1 mouse cellular context compared by ENCODE assay signal in the genomic region with DNA sequence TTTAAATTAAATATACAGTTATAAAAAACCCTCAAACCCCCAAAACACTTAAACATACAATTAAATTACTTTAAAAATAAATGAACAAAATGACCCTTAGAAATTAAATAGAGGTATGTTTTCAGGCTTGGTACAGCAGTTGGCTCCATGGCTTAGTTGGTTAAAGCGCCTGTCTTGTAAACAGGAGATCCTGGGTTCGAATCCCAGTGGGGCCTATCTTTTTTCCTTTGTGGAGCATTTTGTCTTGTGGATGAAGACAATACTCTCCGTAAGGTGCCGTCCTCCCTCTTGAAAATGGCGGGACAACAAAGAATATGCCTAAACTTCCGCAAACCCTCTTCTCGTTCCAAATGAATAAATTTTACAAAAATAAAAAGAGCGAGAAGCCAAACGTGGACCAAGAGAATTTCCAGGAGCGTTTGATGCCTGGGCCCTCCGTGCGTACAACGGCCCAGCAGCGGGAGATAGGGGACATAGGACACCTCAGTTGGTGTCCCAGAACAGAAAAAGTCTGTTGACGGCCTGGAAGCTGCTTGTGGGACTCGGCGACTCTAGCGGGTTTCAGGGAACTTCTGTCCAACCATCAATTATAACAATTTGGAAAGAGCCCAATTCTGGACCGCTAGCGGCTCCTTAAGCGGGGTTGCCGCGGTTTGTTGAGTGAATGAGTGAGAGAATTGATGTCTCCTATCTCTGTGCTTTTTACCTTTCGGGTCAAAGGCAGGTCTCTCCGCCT.
A peak's percentile ranks its signal among the peaks of the same experiment; 100 is the strongest.
TF ChIP-seq lines count a peak whose summit lies in the region.

No protein-coding gene starts in this region.

TF ChIP-seq in CH12.LX, 34 proteins besides CTCF, POLR2A, EP300 and RAD21 (continued from another document):
- TF ChIP-seq NRF1 (IDR thresholded peaks at IDR 0.05; ENCODE audit: low read depth, low read length) (peak; percentile 64; the same call in 1 of the 2 replicates), NELFE (IDR thresholded peaks at IDR 0.05; ENCODE audit: low read depth, low read length) (0 out of 2 replicates have a peak, but pooled peaks have one; percentile 24), POLR2AphosphoS2 (IDR thresholded peaks at IDR 0.05; ENCODE audit: low read depth, low read length) (no peak), ELF1 (IDR thresholded peaks at IDR 0.05; ENCODE audit: low read depth, low read length) (peak; percentile 98), SMC3 (IDR thresholded peaks at IDR 0.05; ENCODE audit: low read depth, low read length) (no peak), MYC (IDR thresholded peaks at IDR 0.05; ENCODE audit: low read depth, low read length) (0 out of 2 replicates have a peak, but pooled peaks have one; percentile 49), HCFC1 (IDR thresholded peaks at IDR 0.05; ENCODE audit: low read depth, low read length) (peak; percentile 39; the same call in 1 of the 2 replicates), MAX (IDR thresholded peaks at IDR 0.05; ENCODE audit: low read length) (0 out of 2 replicates have a peak, but pooled peaks have one; percentile 22), CHD2 (IDR thresholded peaks at IDR 0.05; ENCODE audit: low read length) (no peak), UBTF (IDR thresholded peaks at IDR 0.05; ENCODE audit: low read depth, low read length) (no peak), USF2 (conservative IDR thresholded peaks at IDR 0.05; ENCODE audit: low read depth, low read length) (no peak), MAFK (IDR thresholded peaks at IDR 0.05; ENCODE audit: insufficient replicate concordance, low read length) (peak; percentile 99), BHLHE40 (IDR thresholded peaks at IDR 0.05; ENCODE audit: low read depth, low read length) (no peak), GABPA (IDR thresholded peaks at IDR 0.05; ENCODE audit: insufficient replicate concordance, low read depth, low read length) (no peak), JUND (conservative IDR thresholded peaks at IDR 0.05; ENCODE audit: low read depth, low read length) (0 out of 2 replicates have a peak, but pooled peaks have one; percentile 31), ZKSCAN1 (IDR thresholded peaks at IDR 0.05; ENCODE audit: borderline replicate concordance, low read depth, low read length) (no peak), TBP (conservative IDR thresholded peaks at IDR 0.05; ENCODE audit: low read depth, low read length) (peak; percentile 100), JUN (IDR thresholded peaks at IDR 0.05; ENCODE audit: insufficient read depth, low read depth, low read length) (no peak), ZMIZ1 (IDR thresholded peaks at IDR 0.05; ENCODE audit: low read depth, low read length) (no peak), MAZ (IDR thresholded peaks at IDR 0.05; ENCODE audit: low read depth, low read length) (peak; percentile 65; the same call in 1 of the 2 replicates), CHD1 (IDR thresholded peaks at IDR 0.05; ENCODE audit: low read depth, low read length) (no peak), SIN3A (IDR thresholded peaks at IDR 0.05; ENCODE audit: low read length) (peak; percentile 71; the same call in 1 of the 2 replicates), USF1 (IDR thresholded peaks at IDR 0.05; ENCODE audit: low read depth, low read length) (no peak), ZNF384 (IDR thresholded peaks at IDR 0.05; ENCODE audit: low read depth, low read length) (no peak), MEF2A (IDR thresholded peaks at IDR 0.05; ENCODE audit: borderline replicate concordance, low read depth, low read length) (0 out of 2 replicates have a peak, but pooled peaks have one; percentile 36), ETS1 (conservative IDR thresholded peaks at IDR 0.05; ENCODE audit: low read depth, low read length) (no peak), PAX5 (IDR thresholded peaks at IDR 0.05; ENCODE audit: low read length) (no peak), RCOR1 (conservative IDR thresholded peaks at IDR 0.05; ENCODE audit: low read depth, low read length) (no peak; the same call in 1 of the 2 replicates)
TF ChIP-seq in CH12.LX: peak in this region for 16.
